Mouse (Mus musculus) kidney, adult 2 months (tissue): ENCODE results near the gene Axin2. TPM values are rescaled to one million over a fixed set of nuclear protein-coding genes. Genes with fewer than 3 reads are reported as not detected.

Experiments used
- DNase-seq: peaks from one replicate; pipeline ENCODE4 v3.0.0; 2021
- H3K27ac ChIP-seq: fragments of 200-500 bp; 2 replicates; pipeline ENCODE4 v1.5.1; 2012; ENCODE audit warnings: low read depth, low read length, control low read depth, inconsistent platforms; ENCODE audit not compliant: insufficient read depth
- H3K27me3 ChIP-seq: fragments of 200-500 bp; replicated peaks from 2 replicates; pipeline ENCODE4 v1.6.1; 2012; ENCODE audit warnings: mild to moderate bottlenecking, moderate library complexity, low read length, inconsistent platforms; ENCODE audit not compliant: control insufficient read depth, insufficient read depth
- H3K36me3 ChIP-seq: fragments of 200-500 bp; 2 replicates; pipeline ENCODE4 v1.6.1; 2012; ENCODE audit warnings: mild to moderate bottlenecking, moderate library complexity, low read length, inconsistent platforms; ENCODE audit not compliant: control insufficient read depth, insufficient read depth
- H3K4me1 ChIP-seq: fragments of 200-500 bp; 2 replicates; pipeline ENCODE4 v1.6.1; 2011; ENCODE audit warnings: low read length; ENCODE audit not compliant: control insufficient read depth, insufficient read depth
- H3K4me3 ChIP-seq: fragments of 200-500 bp; 2 replicates; pipeline ENCODE4 v1.5.1; 2011; ENCODE audit warnings: mild to moderate bottlenecking, low read depth, low read length, control low read depth; ENCODE audit not compliant: insufficient read depth
- CTCF ChIP-seq: fragments of 200-500 bp; conservative IDR thresholded peaks from 2 replicates; pipeline ENCODE4 v1.5.1; 2011; ENCODE audit warnings: low read depth, mild to moderate bottlenecking, control low read depth, low read length, moderate library complexity, mixed read lengths; ENCODE audit not compliant: insufficient read depth, insufficient read length
- POLR2A ChIP-seq: fragments of 200-500 bp; IDR thresholded peaks from one replicate; pipeline ENCODE4 v1.6.1; 2011; ENCODE audit warnings: low read depth, low read length, control low read depth
- WGBS: fragments of 180-500 bp; shearing (Covaris S2); methylation state at CpG from one replicate; pipeline ENCODE4 v1.1.7; 2018; 5-methylcytosine and 5-hydroxymethylcytosine counted together
- polyA plus RNA-seq: library from polyadenylated mRNA; depleted of rRNA; stranded (reverse); fragments of >200 nt; gene quantifications from 2 replicates; pipeline ENCODE4 v1.2.3, GENCODE M21; 2012

Axin2 gene
- polyA plus RNA-seq, 1 experiment = 3.1 TPM

DNA sequence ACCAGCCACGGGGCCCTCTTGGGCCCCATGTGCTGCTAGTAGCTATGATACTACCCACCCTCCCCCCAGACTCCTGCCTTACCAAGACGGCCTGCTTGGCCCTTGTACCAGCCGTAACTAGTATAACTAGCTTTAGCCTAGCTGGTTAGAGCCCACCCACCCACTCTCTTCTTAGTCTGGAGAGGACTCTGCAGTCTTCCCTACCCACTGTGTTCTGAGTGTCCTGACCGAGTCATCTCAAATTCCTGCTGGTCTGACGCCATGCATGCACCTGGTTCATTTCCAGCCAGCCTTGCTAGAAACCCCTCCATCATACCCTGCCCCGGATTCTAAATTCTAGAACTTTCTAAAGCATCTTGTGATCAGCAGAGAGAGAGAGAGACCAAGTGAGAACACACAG lies 9.6 kb downstream of the Axin2 start:
- Histone ChIP-seq H3K4me3 (no peak overlapping the region), H3K27ac (no peak overlapping the region)

GRCm38 (mm10) chr11:108930612-108931011 lies 10.5 kb downstream of the Axin2 start:
- Histone ChIP-seq H3K36me3 (no peaks in the 10 kb centered on the region), H3K4me1 (no peaks in the 10 kb centered on the region), H3K27me3 (no peaks in the 10 kb centered on the region), H3K27ac (no peak overlapping the region), H3K4me3 (no peak overlapping the region)
- 57% methylated on average over 3 of the region's 3 CpGs for WGBS
- TF ChIP-seq POLR2A (no peak), CTCF (no peak)
- DNase-seq = no peak

More for the DNA sequence above, 9.6 kb downstream of the Axin2 start:
- 80% methylated on average over 6 of the region's 6 CpGs for WGBS
- H3K36me3 ChIP-seq = no peaks in the 10 kb centered on the region
- no peak for DNase-seq
- TF ChIP-seq POLR2A = no peak
- TF ChIP-seq CTCF = no peak
- H3K27me3 ChIP-seq = no peaks in the 10 kb centered on the region
- no peaks in the 10 kb centered on the region for H3K4me1 ChIP-seq

- 75% methylated on average over 9 of the region's 9 CpGs for WGBS
- no peak overlapping the region for H3K27ac ChIP-seq
- H3K4me1 ChIP-seq = no peaks in the 10 kb centered on the region
- H3K27me3 ChIP-seq = no peaks in the 10 kb centered on the region
- DNase-seq = no peak
- no peak overlapping the region for H3K4me3 ChIP-seq
- TF ChIP-seq CTCF (no peak), POLR2A (no peak)
- H3K36me3 ChIP-seq = no peaks in the 10 kb centered on the region
Measured at GRCm38 (mm10) chr11:108933835-108934234, 13.7 kb downstream of the Axin2 start.

GRCm38 (mm10) chr11:108935128-108935868 lies 15.1 kb downstream of the Axin2 start:
- H3K27ac ChIP-seq = no peak overlapping the region
- no peaks in the 10 kb centered on the region for H3K27me3 ChIP-seq
- no peaks in the 10 kb centered on the region for H3K36me3 ChIP-seq
- 68% methylated on average over 18 of the region's 18 CpGs for WGBS
- no peaks in the 10 kb centered on the region for H3K4me1 ChIP-seq
- no peak overlapping the region for H3K4me3 ChIP-seq
- TF ChIP-seq CTCF = no peak
- no peak for TF ChIP-seq POLR2A
- DNase-seq = no peak

DNA sequence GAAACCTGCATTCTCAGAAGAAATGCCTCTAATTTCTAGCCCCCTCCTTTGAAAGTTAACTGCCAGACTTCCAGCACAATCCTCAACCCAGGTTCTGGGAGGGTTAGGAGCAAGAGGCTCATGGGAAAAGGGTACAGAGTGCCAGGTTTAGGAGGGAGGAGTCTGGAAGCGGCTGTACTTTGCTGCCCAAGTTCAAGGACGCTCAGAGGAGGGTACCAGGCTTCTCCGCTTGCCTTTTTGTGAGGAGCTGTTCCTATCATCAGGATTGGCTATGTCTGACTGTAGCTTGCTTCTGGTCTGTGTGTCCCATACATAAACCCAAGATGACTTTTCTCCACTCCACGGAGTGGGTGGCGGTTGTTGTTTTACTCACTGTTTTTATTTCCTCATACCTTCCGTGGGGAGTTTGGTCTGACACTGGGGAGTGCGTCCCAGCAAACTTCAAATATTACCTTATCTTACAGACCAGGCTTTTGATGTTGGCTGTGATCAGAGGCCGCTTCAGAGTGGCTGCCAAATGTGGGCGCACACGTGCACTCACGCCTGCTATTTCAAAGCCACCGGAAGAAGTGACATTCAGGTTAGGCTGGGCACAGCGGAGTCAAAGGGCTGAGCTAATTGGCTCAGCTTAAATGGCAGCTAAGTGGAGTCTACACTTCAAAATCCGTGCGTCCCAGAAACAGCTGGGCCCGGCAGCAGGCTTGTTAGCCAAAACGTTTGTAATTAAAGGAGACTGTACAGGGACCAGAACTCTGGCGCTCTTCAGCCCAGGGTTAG lies 16.1 kb downstream of the Axin2 start:
- H3K4me1 ChIP-seq = no peaks in the 10 kb centered on the region
- no peaks in the 10 kb centered on the region for H3K36me3 ChIP-seq
- no peaks in the 10 kb centered on the region for H3K27me3 ChIP-seq
- TF ChIP-seq CTCF = no peak
- no peak for TF ChIP-seq POLR2A
- no peak overlapping the region for H3K4me3 ChIP-seq
- WGBS = 61% methylated on average over 18 of the region's 18 CpGs
- H3K27ac ChIP-seq = no peak overlapping the region
- DNase-seq = no peak

- no peaks in the 10 kb centered on the region for H3K4me1 ChIP-seq
- H3K4me3 ChIP-seq = no peak overlapping the region
- no peak overlapping the region for H3K27ac ChIP-seq
- 77% methylated on average over 19 of the region's 19 CpGs for WGBS
- DNase-seq = no peak
- TF ChIP-seq CTCF (no peak), POLR2A (no peak)
- no peaks in the 10 kb centered on the region for H3K36me3 ChIP-seq
- H3K27me3 ChIP-seq = no peaks in the 10 kb centered on the region
Measured at GRCm38 (mm10) chr11:108940655-108941412, 20.7 kb downstream of the Axin2 start.
